Mouse (Mus musculus) hindbrain, embryonic 10.5 days (tissue): ENCODE measurements at regions not wholly inside any gene's neighbourhood (a gene's known extent, or its start where the extent isn't known, plus 50 kb on each side); places are given as distances from the start of the nearest gene placed in this dataset.

Experiments
- DNase-seq: peaks from one replicate; pipeline ENCODE4 v3.0.0-alpha.2; 2017; ENCODE audit warnings: low spot score
- H3K27ac ChIP-seq: fragments of 300-500 bp; sonication (generic); 2 replicates; pipeline ENCODE4 v1.5.1; 2016; ENCODE audit warnings: mild to moderate bottlenecking, moderate library complexity
- H3K27me3 ChIP-seq: fragments of 300-500 bp; sonication (generic); 2 replicates; pipeline ENCODE4 v1.6.1; 2016; ENCODE audit warnings: mild to moderate bottlenecking; ENCODE audit not compliant: poor library complexity, insufficient read depth, severe bottlenecking
- H3K36me3 ChIP-seq: fragments of 300-500 bp; sonication (generic); 2 replicates; pipeline ENCODE4 v1.6.1; 2016; ENCODE audit warnings: mild to moderate bottlenecking, moderate library complexity
- H3K4me1 ChIP-seq: fragments of 300-500 bp; sonication (generic); replicated peaks from 2 replicates; pipeline ENCODE4 v1.6.1; 2016; ENCODE audit warnings: mild to moderate bottlenecking
- H3K4me3 ChIP-seq: fragments of 300-500 bp; sonication (generic); 2 replicates; pipeline ENCODE4 v1.5.1; 2016; ENCODE audit warnings: mild to moderate bottlenecking, moderate library complexity
- H3K9me3 ChIP-seq: fragments of 300-500 bp; sonication (generic); 2 replicates; pipeline ENCODE4 v1.6.1; 2016; ENCODE audit warnings: mild to moderate bottlenecking, moderate library complexity
- WGBS: fragments of 180-500 bp; shearing (Covaris S2); methylation state at CpG from one replicate; pipeline ENCODE4 v1.1.7; 2016; 5-methylcytosine and 5-hydroxymethylcytosine counted together

DNA sequence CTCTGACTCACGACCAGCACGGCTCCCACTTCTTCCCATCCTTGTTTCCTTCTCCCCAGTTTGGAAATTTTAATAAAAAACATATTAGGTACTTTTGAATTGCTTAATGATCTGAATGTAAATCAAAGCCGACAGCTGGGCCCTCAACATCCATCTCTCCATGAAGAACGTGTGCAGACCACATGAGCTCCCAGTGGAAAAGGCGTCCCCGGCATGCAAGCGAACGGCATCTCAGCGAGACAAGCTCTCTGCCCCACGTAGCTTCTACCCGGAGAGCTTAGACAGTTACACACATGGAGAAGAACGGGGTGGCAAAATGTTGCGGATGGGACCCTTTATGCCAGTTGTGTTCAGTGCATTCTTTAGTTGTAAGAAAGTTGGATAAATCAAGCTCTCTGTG lies 109.6 kb upstream of the Lef1 start:
- 88% methylated on average over 13 of the region's 13 CpGs for WGBS

DNA sequence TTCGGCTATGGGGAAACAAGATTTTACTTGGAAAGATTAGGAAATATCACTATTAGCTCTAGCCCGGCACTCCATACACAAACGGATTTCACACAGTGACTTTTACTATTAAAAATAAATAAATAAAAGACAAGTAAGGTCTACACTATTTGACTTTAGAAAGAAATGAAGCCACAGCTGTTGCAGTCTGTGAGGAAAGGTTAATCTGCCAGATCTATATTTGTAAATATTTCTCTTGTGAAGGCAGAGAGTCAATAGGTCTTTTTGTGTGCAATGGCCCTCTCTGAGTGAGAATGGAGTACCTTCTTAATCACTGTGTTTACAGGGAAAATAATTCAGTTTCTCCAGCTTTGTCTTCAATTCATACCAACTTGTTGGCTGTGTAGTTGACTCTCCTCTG lies 110.0 kb upstream of the Lef1 start:
- DNase-seq, result no peak
- H3K4me1 ChIP-seq, result no peaks in the 10 kb centered on the region
- WGBS, result 86% methylated on average over 3 of the region's 3 CpGs
- no peak overlapping the region for H3K4me3 ChIP-seq
- H3K9me3 ChIP-seq, result no peaks in the 10 kb centered on the region
- H3K27me3 ChIP-seq, result no peaks in the 10 kb centered on the region
- H3K36me3 ChIP-seq, result no peaks in the 10 kb centered on the region
- no peak overlapping the region for H3K27ac ChIP-seq

More for the DNA sequence above, 109.6 kb upstream of the Lef1 start:
- no peaks in the 10 kb centered on the region for H3K36me3 ChIP-seq
- H3K4me1 ChIP-seq, result no peaks in the 10 kb centered on the region
- no peak overlapping the region for H3K27ac ChIP-seq
- DNase-seq, result no peak
- no peaks in the 10 kb centered on the region for H3K9me3 ChIP-seq
- H3K4me3 ChIP-seq, result no peak overlapping the region
- H3K27me3 ChIP-seq, result no peaks in the 10 kb centered on the region

- WGBS, result 91% methylated on average over 6 of the region's 6 CpGs
- Histone ChIP-seq H3K4me1 (no peaks in the 10 kb centered on the region), H3K4me3 (no peak overlapping the region), H3K36me3 (no peaks in the 10 kb centered on the region), H3K9me3 (no peaks in the 10 kb centered on the region), H3K27ac (no peak overlapping the region), H3K27me3 (no peaks in the 10 kb centered on the region)
- DNase-seq, result no peak
These were observed 110.5 kb upstream of the Lef1 start for GRCm38 (mm10) chr3:130999818-131000217.

GRCm38 (mm10) chr3:130998433-130998832 lies 111.8 kb upstream of the Lef1 start:
- Histone ChIP-seq H3K4me3 (no peak overlapping the region), H3K36me3 (no peaks in the 10 kb centered on the region), H3K4me1 (no peaks in the 10 kb centered on the region), H3K9me3 (no peaks in the 10 kb centered on the region), H3K27ac (no peak overlapping the region), H3K27me3 (no peaks in the 10 kb centered on the region)
- WGBS, result 79% methylated on average over 10 of the region's 10 CpGs
- no peak for DNase-seq

- H3K9me3 ChIP-seq, result no peaks in the 10 kb centered on the region
- H3K27ac ChIP-seq, result no peak overlapping the region
- no peaks in the 10 kb centered on the region for H3K27me3 ChIP-seq
- no peak overlapping the region for H3K4me3 ChIP-seq
- H3K4me1 ChIP-seq, result no peaks in the 10 kb centered on the region
- no peak for DNase-seq
- H3K36me3 ChIP-seq, result no peaks in the 10 kb centered on the region
- 51% methylated on average over 11 of the region's 11 CpGs for WGBS
These were observed 113.5 kb upstream of the Lef1 start for GRCm38 (mm10) chr3:130996786-130997185.

GRCm38 (mm10) chr3:130991971-130992370 lies 118.3 kb upstream of the Lef1 start:
- no peaks in the 10 kb centered on the region for H3K27me3 ChIP-seq
- 69% methylated on average over 9 of the region's 9 CpGs for WGBS
- no peaks in the 10 kb centered on the region for H3K9me3 ChIP-seq
- H3K4me3 ChIP-seq, result no peak overlapping the region
- H3K4me1 ChIP-seq, result no peaks in the 10 kb centered on the region
- DNase-seq, result no peak
- H3K36me3 ChIP-seq, result no peaks in the 10 kb centered on the region
- no peak overlapping the region for H3K27ac ChIP-seq

DNA sequence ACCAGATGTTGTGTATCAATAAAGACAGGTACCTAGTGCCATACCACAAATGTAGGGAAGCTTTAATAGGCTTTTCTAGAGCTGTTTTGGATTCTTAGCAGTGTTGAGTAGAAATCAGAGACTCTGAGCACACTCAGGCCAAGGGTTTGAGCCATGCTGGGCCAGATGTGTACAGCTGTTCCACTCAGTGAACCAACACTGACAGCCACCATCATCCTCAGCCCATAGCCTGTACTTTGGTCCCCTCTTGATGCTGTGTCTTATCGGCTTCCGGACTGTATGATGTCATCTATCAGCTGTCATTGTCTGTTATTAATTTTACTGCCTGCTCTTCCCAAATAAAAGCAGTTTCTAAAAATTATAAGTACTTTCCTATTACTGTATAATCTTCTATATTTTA lies 123.6 kb upstream of the Lef1 start:
- Histone ChIP-seq H3K27me3 (no peaks in the 10 kb centered on the region), H3K4me3 (no peak overlapping the region), H3K4me1 (no peaks in the 10 kb centered on the region), H3K9me3 (no peaks in the 10 kb centered on the region), H3K27ac (no peak overlapping the region), H3K36me3 (no peaks in the 10 kb centered on the region)
- DNase-seq, result no peak
- 94% methylated on average over 2 of the region's 2 CpGs for WGBS

DNA sequence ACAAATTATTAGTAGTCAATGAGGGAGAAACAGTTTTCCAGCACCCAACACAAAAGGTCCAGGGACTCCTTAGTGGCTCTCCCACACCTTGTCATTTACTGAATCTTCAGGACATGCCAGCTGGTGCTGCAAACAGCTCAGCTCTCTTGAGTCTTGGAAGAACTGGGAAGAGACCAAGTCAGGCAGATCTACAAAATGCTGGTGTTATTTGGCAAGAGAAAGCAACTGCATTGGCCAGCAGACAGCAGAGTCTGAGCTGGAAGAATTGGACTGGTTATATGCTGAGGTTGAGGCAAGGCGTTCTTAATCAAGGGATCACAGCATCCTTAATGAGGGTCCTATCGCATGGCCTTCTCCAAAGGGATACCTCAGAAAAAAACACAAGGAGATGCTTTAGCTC lies 124.2 kb upstream of the Lef1 start:
- Histone ChIP-seq H3K9me3 (no peaks in the 10 kb centered on the region), H3K4me3 (no peak overlapping the region), H3K36me3 (no peaks in the 10 kb centered on the region), H3K27me3 (no peaks in the 10 kb centered on the region), H3K27ac (no peak overlapping the region), H3K4me1 (no peaks in the 10 kb centered on the region)
- 93% methylated on average over 2 of the region's 2 CpGs for WGBS
- DNase-seq, result no peak

GRCm38 (mm10) chr3:130981566-130981965 lies 128.7 kb upstream of the Lef1 start:
- H3K36me3 ChIP-seq, result no peaks in the 10 kb centered on the region
- H3K4me3 ChIP-seq, result no peak overlapping the region
- DNase-seq, result no peak
- no peaks in the 10 kb centered on the region for H3K9me3 ChIP-seq
- no peak overlapping the region for H3K27ac ChIP-seq
- no peaks in the 10 kb centered on the region for H3K27me3 ChIP-seq
- H3K4me1 ChIP-seq, result no peaks in the 10 kb centered on the region

DNA sequence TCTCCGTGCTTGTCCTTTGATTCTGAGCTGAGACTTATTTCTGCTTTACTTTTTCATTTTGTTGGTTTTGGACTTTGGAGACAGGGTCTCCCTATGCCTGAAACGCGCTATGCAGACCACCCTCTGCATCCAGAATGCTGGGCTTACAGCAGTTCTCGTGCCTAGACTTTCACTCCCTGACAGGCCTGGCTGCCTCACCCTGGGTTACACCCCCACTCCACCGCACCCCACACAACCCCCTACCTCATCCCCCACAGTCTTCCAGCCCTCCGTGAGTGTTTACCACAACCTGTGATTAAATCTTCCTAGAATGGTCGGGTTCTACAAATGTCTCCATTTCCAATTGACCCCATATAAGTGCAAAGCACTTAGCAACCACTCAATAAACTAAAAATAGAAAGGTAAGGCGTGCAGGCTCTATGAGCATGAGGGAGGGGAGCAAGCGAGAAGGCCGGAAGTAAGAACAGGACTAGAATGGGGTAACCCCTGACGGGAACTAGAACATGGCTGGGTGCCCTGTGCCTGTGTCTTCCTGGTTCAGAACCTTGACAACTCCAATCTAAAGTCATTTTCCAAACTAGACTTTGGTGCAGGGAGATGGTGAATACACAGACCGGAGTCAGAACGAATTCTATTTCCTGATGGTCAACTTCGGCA lies 131.2 kb upstream of the Lef1 start:
- no peaks in the 10 kb centered on the region for H3K36me3 ChIP-seq
- H3K4me3 ChIP-seq, result no peak overlapping the region
- WGBS, result 81% methylated on average over 14 of the region's 14 CpGs
- no peaks in the 10 kb centered on the region for H3K9me3 ChIP-seq
- no peak for DNase-seq
- H3K27ac ChIP-seq, result no peak overlapping the region
- H3K4me1 ChIP-seq, result no peaks in the 10 kb centered on the region
- no peaks in the 10 kb centered on the region for H3K27me3 ChIP-seq

DNA sequence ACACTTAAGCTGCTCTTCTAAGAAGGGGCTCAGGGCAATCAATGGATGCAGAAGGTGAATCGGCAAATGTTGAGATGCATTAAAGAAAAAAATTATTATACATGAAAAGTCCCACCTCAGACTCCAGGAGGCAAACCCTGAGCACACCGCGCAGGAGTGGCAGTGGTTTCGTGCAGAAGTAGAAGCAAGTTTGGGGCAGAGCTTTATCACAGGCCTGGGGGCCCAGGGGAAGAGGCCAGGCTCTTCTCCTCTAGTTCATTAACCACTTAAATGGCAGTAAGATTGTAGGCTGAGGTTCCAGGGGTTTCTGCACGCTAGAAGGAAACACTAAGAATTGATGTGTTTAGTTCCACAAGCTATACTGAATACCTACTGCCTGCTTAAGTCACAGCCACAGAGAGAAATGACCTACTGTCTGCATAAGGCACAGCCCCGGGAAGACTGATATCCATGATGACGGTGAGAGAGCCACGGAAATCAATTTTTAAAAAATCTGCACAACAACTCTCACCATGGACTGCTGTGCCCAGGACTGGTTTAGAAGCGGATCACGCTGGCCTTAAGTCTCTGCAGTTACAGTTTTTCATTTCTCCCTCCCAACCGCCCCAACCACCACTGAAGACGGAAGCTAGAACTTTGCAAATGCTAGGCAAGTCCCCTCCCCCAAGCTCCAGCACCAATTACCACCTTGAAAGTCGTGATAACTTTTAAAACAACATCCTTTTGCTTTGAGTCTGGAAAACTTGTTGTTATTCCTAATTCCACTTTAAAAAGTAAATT lies 132.2 kb upstream of the Lef1 start:
- Histone ChIP-seq H3K4me1 (no peaks in the 10 kb centered on the region), H3K36me3 (no peaks in the 10 kb centered on the region), H3K27me3 (no peaks in the 10 kb centered on the region), H3K9me3 (no peaks in the 10 kb centered on the region), H3K27ac (no peak overlapping the region), H3K4me3 (no peak overlapping the region)
- WGBS, result 67% methylated on average over 13 of the region's 13 CpGs
- no peak for DNase-seq

DNA sequence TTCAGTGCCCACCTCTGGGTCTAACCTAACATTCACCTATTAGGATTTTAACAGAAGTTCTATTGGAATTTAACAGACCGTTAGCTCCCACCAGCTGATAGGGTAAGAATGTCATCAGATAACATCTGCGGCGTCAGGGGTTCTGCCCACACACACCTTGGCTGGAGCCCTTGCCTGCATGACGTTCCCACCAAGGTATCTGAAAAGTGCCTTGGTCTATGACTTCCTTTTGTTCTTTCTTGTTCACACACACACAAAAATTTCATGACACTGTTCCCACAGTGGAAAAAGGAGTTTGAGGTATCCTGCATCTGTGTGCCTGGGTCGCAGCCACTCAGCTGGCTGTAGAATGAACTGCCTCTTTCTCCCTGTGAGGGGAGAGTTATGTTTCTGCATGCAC lies 134.1 kb upstream of the Lef1 start:
- Histone ChIP-seq H3K4me1 (no peaks in the 10 kb centered on the region), H3K4me3 (no peak overlapping the region), H3K27ac (no peak overlapping the region), H3K36me3 (no peaks in the 10 kb centered on the region), H3K27me3 (no peaks in the 10 kb centered on the region), H3K9me3 (no peaks in the 10 kb centered on the region)
- no peak for DNase-seq
- WGBS, result 88% methylated on average over 5 of the region's 5 CpGs

- 75% methylated on average over 1 of the region's 1 CpGs for WGBS
- DNase-seq, result no peak
- Histone ChIP-seq H3K27ac (no peak overlapping the region), H3K9me3 (no peaks in the 10 kb centered on the region), H3K4me3 (no peak overlapping the region), H3K27me3 (no peaks in the 10 kb centered on the region), H3K4me1 (no peaks in the 10 kb centered on the region), H3K36me3 (no peaks in the 10 kb centered on the region)
These were observed 135.0 kb upstream of the Lef1 start for GRCm38 (mm10) chr3:130975291-130975690.
